Mouse (Mus musculus) midbrain, embryonic 11.5 days (tissue): ENCODE measurements around the gene Srpr. TPM values are rescaled to one million over a fixed set of nuclear protein-coding genes. Genes with fewer than 3 reads are reported as not detected.

Source experiments
- ATAC-seq: fragments of 200-750 bp; cut with Nextera tagmentation; 2 replicates; pipeline ENCODE4 v1.8.0; 2017; ENCODE audit warnings: moderate TSS enrichment, moderate library complexity; ENCODE audit not compliant: low FRiP score
- DNase-seq: peaks from one replicate; pipeline ENCODE4 v3.0.0; 2015; ENCODE audit warnings: low spot score; ENCODE audit errors: missing footprints
- H3K27ac ChIP-seq: fragments of 300-500 bp; sonication (generic); 2 replicates; pipeline ENCODE4 v1.5.1; 2014; ENCODE audit warnings: low read depth, low read length
- H3K27me3 ChIP-seq: fragments of 300-500 bp; sonication (generic); 2 replicates; pipeline ENCODE4 v1.6.1; 2014; ENCODE audit warnings: mild to moderate bottlenecking, low read length, moderate library complexity, mixed read lengths; ENCODE audit not compliant: control insufficient read depth, insufficient read depth
- H3K36me3 ChIP-seq: fragments of 300-500 bp; sonication (generic); 2 replicates; pipeline ENCODE4 v1.6.1; 2014; ENCODE audit warnings: mild to moderate bottlenecking, low read length, moderate library complexity, mixed read lengths; ENCODE audit not compliant: control insufficient read depth, insufficient read depth
- H3K4me1 ChIP-seq: fragments of 300-500 bp; sonication (generic); 2 replicates; pipeline ENCODE4 v1.6.1; 2014; ENCODE audit warnings: low read length; ENCODE audit not compliant: control insufficient read depth, insufficient read depth
- H3K4me2 ChIP-seq: fragments of 300-500 bp; sonication (generic); 2 replicates; pipeline ENCODE4 v1.6.1; 2014; ENCODE audit warnings: mild to moderate bottlenecking, moderate library complexity
- H3K4me3 ChIP-seq: fragments of 300-500 bp; sonication (generic); 2 replicates; pipeline ENCODE4 v1.5.1; 2014; ENCODE audit warnings: low read depth, low read length
- H3K9ac ChIP-seq: fragments of 300-500 bp; sonication (generic); 2 replicates; pipeline ENCODE4 v1.6.1; 2014; ENCODE audit warnings: low read length
- H3K9me3 ChIP-seq: fragments of 300-500 bp; sonication (generic); 2 replicates; pipeline ENCODE4 v1.6.1; 2016; ENCODE audit warnings: low read length; ENCODE audit not compliant: control insufficient read depth
- WGBS: fragments of 180-500 bp; shearing (Covaris S2); extraction: QIAGEN DNeasy Blood & Tissue Kit; methylation state at CpG from one replicate; pipeline ENCODE4 v1.1.7; 2014; 5-methylcytosine and 5-hydroxymethylcytosine counted together
- polyA plus RNA-seq: library from polyadenylated mRNA; unstranded; fragments of >200 nt; fragmentation: Nextera tagmentation; extraction: Ambion mirVana; gene quantifications from 2 replicates; pipeline ENCODE4 v1.2.1, GENCODE M21; 2014

Gene Srpr
- polyA plus RNA-seq, 1 experiment from 2014 or later = 95.7 TPM

- Histone ChIP-seq H3K9me3 (no peaks in the 10 kb centered on the region), H3K27me3 (no peaks in the 10 kb centered on the region), H3K4me2 (no peak overlapping the region), H3K4me1 (peaks cover 13% of the 10 kb centered on the region), H3K36me3 (no peaks in the 10 kb centered on the region), H3K9ac (no peak overlapping the region), H3K4me3 (no peak overlapping the region), H3K27ac (no peak overlapping the region)
- ATAC-seq (no peak), DNase-seq (no peak)
- WGBS = 75% methylated on average over 5 of the region's 5 CpGs
Observed at GRCm38 (mm10) chr9:35164142-35164874, 35.7 kb upstream of the Srpr start.

DNA sequence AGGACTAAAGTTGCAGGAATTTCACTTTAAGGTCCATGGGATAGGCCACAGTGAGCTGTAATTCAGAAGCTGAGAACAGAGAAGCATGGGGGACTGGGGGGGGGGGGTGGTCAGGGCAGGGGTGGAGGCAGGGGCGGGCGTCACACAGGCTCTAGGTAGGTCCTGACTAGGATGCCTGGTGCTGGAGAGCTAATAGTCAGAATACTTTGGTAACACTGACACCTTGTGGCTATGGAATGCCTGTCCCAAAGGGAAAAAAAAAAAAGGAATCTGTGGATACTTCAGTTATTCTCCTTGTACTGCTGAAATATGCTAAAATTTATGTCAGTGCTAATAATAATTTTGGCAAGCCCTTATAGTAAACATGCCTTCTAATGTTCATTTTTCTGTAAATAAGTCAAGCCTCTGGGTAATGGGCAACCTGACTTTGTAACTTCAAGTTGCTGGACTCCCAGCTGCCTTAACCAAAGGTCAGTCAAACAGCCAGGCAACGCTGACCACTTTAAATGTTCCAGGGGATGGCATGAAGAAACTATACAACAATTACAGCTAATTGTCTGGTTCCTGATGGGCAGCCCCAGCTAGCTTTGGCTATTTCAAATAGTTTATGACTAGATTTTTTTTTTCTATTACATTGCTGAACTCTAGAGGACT, 33.7 kb upstream of the Srpr start:
- no peak overlapping the region for H3K9ac ChIP-seq
- H3K4me1 ChIP-seq = peaks cover 13% of the 10 kb centered on the region
- 25% methylated on average over 3 of the region's 3 CpGs for WGBS
- H3K36me3 ChIP-seq = peaks cover 2% of the 10 kb centered on the region; the same call in 1 of the 2 replicates
- DNase-seq (no peak), ATAC-seq (peak; percentile 66)
- peak overlapping the region; percentile 4; the same call in 1 of the 2 replicates for H3K27ac ChIP-seq
- no peaks in the 10 kb centered on the region for H3K27me3 ChIP-seq
- H3K4me3 ChIP-seq = no peak overlapping the region
- H3K9me3 ChIP-seq = no peaks in the 10 kb centered on the region
- H3K4me2 ChIP-seq = no peak overlapping the region

GRCm38 (mm10) chr9:35166798-35167635, 33.0 kb upstream of the Srpr start:
- DNase-seq (peak; percentile 84), ATAC-seq (peak; percentile 86)
- WGBS = 31% methylated on average over 9 of the region's 9 CpGs
- Histone ChIP-seq H3K4me2 (peak overlapping the region; percentile 15; the same call in 1 of the 2 replicates), H3K36me3 (peaks cover 2% of the 10 kb centered on the region; the same call in 1 of the 2 replicates), H3K9me3 (no peaks in the 10 kb centered on the region), H3K4me1 (peaks cover 13% of the 10 kb centered on the region), H3K27me3 (no peaks in the 10 kb centered on the region), H3K27ac (peak overlapping the region; percentile 51), H3K9ac (no peak overlapping the region), H3K4me3 (no peak overlapping the region)

DNA sequence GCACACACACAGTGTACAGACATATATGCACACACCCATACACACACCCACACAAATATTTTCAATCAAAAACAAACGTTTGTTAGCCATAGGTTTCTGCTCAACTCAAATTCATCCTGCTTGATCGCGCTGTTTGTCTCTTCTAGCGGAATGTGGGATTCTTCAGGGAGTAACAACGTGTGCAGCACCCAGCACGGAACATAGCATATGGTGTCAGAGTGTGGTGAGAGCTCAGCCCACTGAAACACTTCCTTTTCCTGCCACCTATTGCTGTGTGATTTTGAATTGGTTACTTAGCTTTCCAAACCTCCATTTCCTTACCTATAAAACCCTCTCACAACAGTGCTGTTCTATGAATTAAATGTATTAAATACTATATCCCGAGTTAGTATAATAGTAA, 29.9 kb upstream of the Srpr start:
- Histone ChIP-seq H3K9ac (no peak overlapping the region), H3K4me1 (peaks cover 14% of the 10 kb centered on the region), H3K4me3 (no peak overlapping the region), H3K27ac (no peak overlapping the region), H3K4me2 (no peak overlapping the region), H3K27me3 (no peaks in the 10 kb centered on the region), H3K36me3 (peaks cover 2% of the 10 kb centered on the region; the same call in 1 of the 2 replicates), H3K9me3 (no peaks in the 10 kb centered on the region)
- ATAC-seq (no peak), DNase-seq (no peak)
- WGBS = 89% methylated on average over 7 of the region's 7 CpGs

- peaks cover 2% of the 10 kb centered on the region; the same call in 1 of the 2 replicates for H3K36me3 ChIP-seq
- no peaks in the 10 kb centered on the region for H3K9me3 ChIP-seq
- no peak overlapping the region for H3K4me2 ChIP-seq
- H3K27me3 ChIP-seq = no peaks in the 10 kb centered on the region
- H3K4me3 ChIP-seq = no peak overlapping the region
- DNase-seq (no peak), ATAC-seq (no peak)
- WGBS = 91% methylated on average over 1 of the region's 1 CpGs
- no peak overlapping the region for H3K9ac ChIP-seq
- H3K27ac ChIP-seq = no peak overlapping the region
- H3K4me1 ChIP-seq = peaks cover 3% of the 10 kb centered on the region; the same call in 1 of the 2 replicates
Observed at GRCm38 (mm10) chr9:35173331-35173730, 26.6 kb upstream of the Srpr start.

- Histone ChIP-seq H3K27ac (no peak within 1 kb of the TSS), H3K9ac (peak within 1 kb of the TSS; percentile 65), H3K4me2 (peak within 1 kb of the TSS; percentile 67), H3K4me1 (peaks cover 3% of the 10 kb centered on the region; the same call in 1 of the 2 replicates), H3K4me3 (peak within 1 kb of the TSS; percentile 54), H3K36me3 (peaks cover 2% of the 10 kb centered on the region; the same call in 1 of the 2 replicates), H3K27me3 (no peaks in the 10 kb centered on the region), H3K9me3 (no peaks in the 10 kb centered on the region)
- peak; percentile 98 for ATAC-seq
- under 1% methylated on average over 38 of the region's 38 CpGs for WGBS
- DNase-seq = peak; percentile 99
Observed at GRCm38 (mm10) chr9:35175251-35176123, 24.5 kb upstream of the Srpr start, which contains the start of gene Dcps. Dcps (minus strand) TSS chr9:35176061.

GRCm38 (mm10) chr9:35176124-35176659, 23.8 kb upstream of the Srpr start:
- DNase-seq (no peak), ATAC-seq (peak; percentile 54)
- H3K4me1 ChIP-seq = peaks cover 3% of the 10 kb centered on the region; the same call in 1 of the 2 replicates
- no peaks in the 10 kb centered on the region for H3K36me3 ChIP-seq
- H3K4me2 ChIP-seq = peak overlapping the region; percentile 67
- peak overlapping the region; percentile 65 for H3K9ac ChIP-seq
- no peaks in the 10 kb centered on the region for H3K27me3 ChIP-seq
- no peaks in the 10 kb centered on the region for H3K9me3 ChIP-seq
- WGBS = 49% methylated on average over 14 of the region's 14 CpGs
- peak overlapping the region; percentile 54 for H3K4me3 ChIP-seq
- no peak overlapping the region for H3K27ac ChIP-seq

DNA sequence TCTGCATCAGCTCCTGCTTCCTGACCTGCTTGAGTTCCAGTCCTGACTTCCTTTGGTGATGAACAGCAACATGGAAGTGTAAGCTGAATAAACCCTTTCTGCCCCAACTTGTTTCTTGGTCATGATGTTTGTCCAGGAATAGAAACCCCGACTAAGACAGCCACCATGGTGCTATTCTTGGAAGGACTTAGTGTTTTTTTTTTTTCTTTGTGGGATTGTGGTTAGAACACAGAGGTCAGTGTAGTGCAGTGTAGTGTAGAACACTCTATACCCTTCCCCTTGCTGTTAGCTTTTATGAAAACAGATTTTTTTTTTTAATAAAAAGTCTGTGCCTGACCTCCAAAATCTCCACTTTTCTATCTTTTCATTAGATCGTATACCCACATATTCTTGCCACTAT, 17.1 kb upstream of the Srpr start:
- Histone ChIP-seq H3K27me3 (no peaks in the 10 kb centered on the region), H3K4me1 (no peaks in the 10 kb centered on the region), H3K9ac (no peak overlapping the region), H3K9me3 (no peaks in the 10 kb centered on the region), H3K4me2 (no peak overlapping the region), H3K4me3 (no peak overlapping the region), H3K36me3 (no peaks in the 10 kb centered on the region), H3K27ac (no peak overlapping the region)
- WGBS = 85% methylated on average over 2 of the region's 2 CpGs
- DNase-seq (no peak), ATAC-seq (no peak)
